Mouse (Mus musculus) urinary bladder, postnatal 4 days (tissue): Measurements from ENCODE around the gene Tppp.
"Not testable (repeated sequence)": the region's sequence is repeated elsewhere in the genome, so short reads cannot be mapped to it uniquely, and the experiment has no call there.

ENCODE experiments used
- DNase-seq, 2 experiments: peaks; one replicate each; pipeline ENCODE4 v3.0.0; 2021 to 2022; ENCODE audit warnings: low spot score in 2 of 2

Gene Tppp

DNA sequence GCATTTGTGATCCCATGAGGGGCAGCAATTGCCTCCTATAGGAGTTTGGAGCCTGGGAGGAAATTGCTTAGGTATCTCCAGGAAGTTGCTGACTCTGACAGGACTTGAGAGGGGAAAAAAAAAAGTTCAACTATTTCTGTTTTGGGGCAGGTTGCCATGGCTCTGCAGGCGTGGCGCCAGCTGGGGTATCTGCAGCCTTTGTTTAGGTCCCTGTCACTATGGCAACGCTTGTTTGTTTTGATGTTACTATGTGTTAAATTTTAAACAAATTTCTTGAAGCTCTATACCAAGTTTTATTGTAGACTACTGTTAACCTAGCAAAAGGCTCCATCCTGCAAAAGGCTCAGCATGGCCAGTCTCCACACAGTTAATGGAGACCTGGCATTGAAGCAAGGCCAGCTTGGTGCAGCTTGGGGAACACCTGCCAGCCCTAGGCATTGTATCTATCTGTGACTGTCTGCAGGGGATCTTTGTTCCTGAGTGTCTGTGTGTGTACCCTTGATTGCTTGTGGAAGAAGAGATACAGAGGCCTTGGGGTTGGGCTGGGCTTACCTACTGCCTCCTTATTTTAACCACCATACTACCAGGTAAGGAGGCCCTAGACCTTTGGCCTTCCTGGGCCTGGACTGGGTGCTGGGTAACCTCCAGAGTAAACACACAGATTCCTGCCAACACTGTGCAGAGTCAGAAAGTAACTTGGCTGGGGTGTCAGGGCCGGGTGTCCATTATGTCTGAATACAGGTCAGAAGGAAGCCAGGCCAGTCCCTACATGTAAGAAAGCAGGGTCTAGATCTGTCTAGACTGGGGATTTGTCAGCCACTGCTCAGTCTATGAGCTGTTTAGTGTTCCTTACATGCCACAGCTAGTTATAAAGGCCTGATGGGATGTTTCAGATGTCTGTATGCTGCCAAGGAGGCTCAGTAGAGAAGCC lies 16.2 kb downstream of the Tppp start:
- peak in 1 of 2 experiments; percentile 34 for DNase-seq

DNA sequence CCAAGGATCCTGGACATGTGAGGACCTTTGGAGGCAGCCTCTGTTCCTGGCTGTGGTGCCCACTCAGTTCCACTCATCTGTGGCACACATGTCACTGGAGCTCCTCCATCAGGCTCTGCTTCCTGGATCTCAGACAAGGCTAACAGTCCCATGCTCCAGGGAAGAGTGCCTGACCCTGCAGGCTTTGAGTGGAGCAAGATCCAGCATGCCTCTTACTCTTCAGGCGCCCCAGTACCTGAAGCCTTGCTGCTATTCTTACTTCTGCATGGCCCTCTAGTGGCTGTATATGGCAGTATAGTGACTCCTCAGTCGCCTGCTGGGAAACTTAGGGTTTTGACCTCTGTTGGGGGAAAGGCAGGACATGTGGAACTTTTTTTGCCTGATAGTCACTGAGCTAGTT lies 17.0 kb downstream of the Tppp start:
- no peak for DNase-seq

- DNase-seq, result no peak
Measured at GRCm38 (mm10) chr13:74028116-74028515, 18.9 kb downstream of the Tppp start.

GRCm38 (mm10) chr13:74029013-74029412 lies 19.8 kb downstream of the Tppp start:
- DNase-seq, result no peak

- DNase-seq, result no peak
Measured at GRCm38 (mm10) chr13:74030691-74031090, 21.5 kb downstream of the Tppp start.

DNA sequence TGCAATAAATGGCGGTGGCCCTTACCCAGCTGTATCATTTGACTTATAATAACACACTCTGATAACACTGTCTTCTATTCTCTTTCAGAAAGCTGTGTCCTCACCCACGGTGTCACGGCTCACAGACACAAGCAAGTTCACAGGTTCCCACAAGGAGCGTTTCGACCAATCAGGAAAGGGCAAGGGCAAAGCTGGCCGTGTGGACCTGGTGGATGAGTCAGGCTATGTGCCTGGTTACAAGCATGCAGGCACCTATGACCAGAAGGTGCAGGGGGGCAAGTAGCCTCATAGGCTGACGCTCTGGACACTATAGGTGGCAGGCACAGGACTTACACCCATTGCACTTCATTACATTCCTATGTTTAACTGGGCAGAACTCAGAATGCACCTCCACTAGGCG lies 21.9 kb downstream of the Tppp start:
- DNase-seq, result no peak

GRCm38 (mm10) chr13:74034756-74035155 lies 25.5 kb downstream of the Tppp start:
- no peak for DNase-seq

DNA sequence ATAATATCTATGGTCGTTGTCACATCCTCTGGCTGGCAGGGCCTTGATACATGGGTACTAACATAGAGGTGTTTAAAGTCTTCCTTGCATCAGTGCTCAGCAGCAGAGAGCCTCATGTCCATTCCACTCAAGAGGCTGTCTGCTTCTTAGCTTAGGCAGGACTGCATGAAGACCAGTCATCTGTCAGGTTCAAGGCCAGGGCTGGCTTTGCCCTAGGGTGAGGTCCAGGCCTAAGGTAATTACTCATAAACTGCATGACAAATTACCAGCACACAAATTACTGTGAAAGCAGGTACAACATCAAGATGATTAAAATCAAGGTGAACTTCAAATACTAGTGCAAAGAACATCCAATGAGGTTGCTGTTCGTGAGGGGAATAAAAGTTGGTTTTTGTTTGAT lies 26.6 kb downstream of the Tppp start:
- no peak for DNase-seq

GRCm38 (mm10) chr13:74039926-74040325 lies 30.7 kb downstream of the Tppp start:
- DNase-seq, result no peak

GRCm38 (mm10) chr13:74056194-74056593 lies 47.0 kb downstream of the Tppp start:
- DNase-seq, result no peak

DNA sequence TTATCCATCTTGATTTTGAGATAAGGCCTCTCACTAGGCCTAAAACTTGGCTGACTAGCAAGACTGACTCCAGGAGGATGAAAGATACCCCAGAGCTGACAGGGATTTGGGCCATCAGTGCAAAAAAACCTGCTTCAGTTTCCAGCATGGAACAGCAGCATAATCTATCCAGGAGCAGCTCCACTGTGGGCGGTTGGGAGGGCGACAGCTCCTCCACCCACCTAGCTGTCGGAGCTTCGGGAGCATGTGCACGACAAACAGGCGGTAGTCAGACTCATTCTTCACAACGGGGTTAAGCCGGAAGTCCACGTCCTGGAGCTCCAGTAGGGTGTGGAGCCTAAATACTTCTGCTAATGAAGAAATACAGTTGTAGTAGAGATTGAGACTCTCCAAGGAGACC lies 48.9 kb downstream of the Tppp start:
- no peak for DNase-seq

- DNase-seq, result peak; percentile 88 to 95
Measured at GRCm38 (mm10) chr13:74061613-74062377, 52.6 kb downstream of the Tppp start, which contains the start of gene Cep72. Gene Cep72, minus strand, starts transcription at chr13:74062299.

DNA sequence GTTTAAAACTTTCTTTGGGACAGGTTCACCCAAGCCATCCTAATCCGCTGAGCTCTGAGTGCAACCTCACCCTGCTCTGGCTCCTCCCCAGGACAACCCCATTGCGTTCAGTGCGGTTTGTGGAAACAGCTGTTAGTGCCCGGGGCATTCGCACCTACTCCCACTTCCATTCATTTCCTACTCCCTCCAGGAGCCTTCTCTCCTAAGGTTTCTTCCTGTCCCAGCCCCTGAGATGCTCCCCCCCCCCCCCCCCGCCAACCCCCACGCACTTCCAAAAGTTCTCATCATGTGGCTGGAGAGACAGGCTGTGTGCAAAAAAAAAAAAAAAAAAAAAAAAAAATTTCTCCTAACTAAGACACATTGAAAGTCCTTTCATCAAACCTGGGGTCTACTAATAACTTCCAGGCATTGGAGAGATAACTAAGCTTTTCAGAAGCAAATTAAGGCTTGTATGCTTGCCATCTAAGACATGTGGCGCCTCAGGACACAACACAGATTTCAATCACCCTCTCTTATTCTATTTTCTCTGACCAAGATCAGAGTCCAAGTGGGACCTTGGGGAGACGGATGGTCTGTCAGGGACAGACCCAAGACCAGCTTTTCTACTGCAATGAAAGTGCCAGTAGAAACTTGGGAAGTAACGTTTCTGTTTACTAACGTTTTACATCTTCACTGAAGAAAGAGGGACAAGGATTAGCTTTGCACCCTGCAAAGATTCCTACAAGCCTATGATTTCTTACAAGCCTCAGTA lies 53.3 kb downstream of the Tppp start:
- DNase-seq, result no peak

GRCm38 (mm10) chr13:74063340-74064050 lies 54.3 kb downstream of the Tppp start:
- DNase-seq, result no peak

GRCm38 (mm10) chr13:74066576-74066975 lies 57.4 kb downstream of the Tppp start:
- no peak for DNase-seq

DNA sequence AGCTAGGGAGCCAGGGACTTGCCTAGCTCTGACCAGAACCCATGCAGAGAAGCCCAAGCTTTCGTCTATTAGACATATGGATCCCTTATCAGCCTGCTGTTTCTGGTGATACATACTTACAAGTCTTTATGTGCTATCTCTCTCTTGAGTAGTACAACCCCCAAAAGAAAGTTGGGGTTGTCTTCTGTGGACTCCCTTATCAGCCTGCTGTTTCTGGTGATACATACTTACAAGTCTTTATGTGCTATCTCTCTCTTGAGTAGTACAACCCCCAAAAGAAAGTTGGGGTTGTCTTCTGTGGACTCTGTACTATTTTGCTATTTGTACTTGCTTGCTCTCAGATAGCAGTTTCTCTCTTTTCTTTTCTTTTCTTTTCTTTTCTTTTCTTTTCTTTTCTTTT lies 62.0 kb downstream of the Tppp start:
- DNase-seq, result not testable (repeated sequence)

GRCm38 (mm10) chr13:74071714-74072113 lies 62.5 kb downstream of the Tppp start:
- no peak for DNase-seq

GRCm38 (mm10) chr13:74073369-74073768 lies 64.2 kb downstream of the Tppp start:
- DNase-seq, result no peak
